Mouse (Mus musculus) B cell, adult 62 days (primary cell): ENCODE data around the gene Vmn1r207-ps. TPM values are rescaled to one million over a fixed set of nuclear protein-coding genes. Genes with fewer than 3 reads are reported as not detected.

Experiments used
- total RNA-seq: library from RNA; stranded (reverse); gene quantifications from 4 replicates; pipeline ENCODE4 v1.2.4, GENCODE M21; 2023

Gene Vmn1r207-ps
- total RNA-seq: not detected in 4 replicates

DNA sequence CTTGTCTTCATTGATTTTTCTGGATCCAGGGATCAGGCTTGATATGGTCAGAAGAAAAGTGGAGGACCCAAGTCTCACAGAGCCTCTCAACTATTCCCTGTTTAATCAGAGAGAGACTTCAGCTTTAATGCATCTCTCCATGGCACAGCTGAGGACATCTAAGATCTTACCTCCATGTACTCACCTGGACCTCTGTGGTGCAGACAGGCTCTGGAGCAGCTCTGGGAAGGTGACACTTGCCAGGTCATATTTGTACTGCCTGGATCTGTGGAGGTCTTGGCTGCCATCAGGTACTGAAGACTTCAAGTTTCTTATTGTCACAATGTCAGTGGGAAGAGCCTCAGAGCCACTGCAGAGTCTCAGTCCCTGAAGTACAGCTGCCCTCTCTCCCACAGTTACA is at the start of gene Vmn1r207-ps:
Gene Vmn1r207-ps, minus strand, starts transcription at position 101 of the 400 bp plus-strand sequence.

DNA sequence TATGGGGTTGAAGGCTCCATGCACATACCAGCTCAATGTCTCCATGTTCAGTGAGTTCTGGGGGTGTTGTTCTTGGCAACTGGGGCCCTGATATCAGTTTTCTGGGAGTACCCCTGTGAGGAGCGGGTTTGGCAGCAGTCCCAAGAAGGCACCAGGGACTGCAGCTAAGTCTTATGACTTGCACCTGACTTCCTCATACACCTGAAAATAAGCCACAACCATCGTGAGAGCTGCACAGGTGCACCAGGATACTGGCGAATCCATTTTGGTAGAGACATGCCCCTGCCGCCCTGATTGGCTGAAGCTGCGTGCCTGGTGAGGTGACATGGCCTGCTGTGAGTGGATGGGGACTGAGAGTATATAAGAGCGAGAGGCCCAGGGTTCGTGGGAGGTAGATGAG is 47.9 kb upstream of the Vmn1r207-ps start, which contains the start of gene Vmn1r208:
Gene Vmn1r208, minus strand, starts transcription at position 101 of the 400 bp plus-strand sequence.

Other genes with a start within 250 kb of the Vmn1r207-ps start
- gene Vmn1r202, start 224.2 kb downstream of the Vmn1r207-ps start, total RNA-seq: 0.09 TPM in 1 of 4 replicates, not detected in the others
- not detected in 4 replicates for gene Vmn1r203, start 211.5 kb downstream of the Vmn1r207-ps start, total RNA-seq
- gene Vmn1r204, start 176.4 kb downstream of the Vmn1r207-ps start, total RNA-seq: not detected in 4 replicates
- gene Vmn1r205, start 136.6 kb downstream of the Vmn1r207-ps start, total RNA-seq: not detected in 4 replicates
- gene Vmn1r206, start 105.4 kb downstream of the Vmn1r207-ps start, total RNA-seq: not detected in 4 replicates
- not detected in 4 replicates for gene Vmn1r208, start 47.8 kb upstream of the Vmn1r207-ps start, total RNA-seq
- gene Vmn1r209, start 80.1 kb upstream of the Vmn1r207-ps start, total RNA-seq: 0.09 TPM in 1 of 4 replicates, not detected in the others
- not detected in 4 replicates for gene Vmn1r210, start 101.7 kb upstream of the Vmn1r207-ps start, total RNA-seq
- not detected in 4 replicates for gene Vmn1r211, start 127.9 kb upstream of the Vmn1r207-ps start, total RNA-seq
- gene Vmn1r212, start 154.6 kb upstream of the Vmn1r207-ps start, total RNA-seq: not detected in 4 replicates